Mouse (Mus musculus): Measurements from ENCODE around the gene Mpzl3.
A peak's percentile ranks its signal among the peaks of the same experiment; 100 is the strongest.

Gene Mpzl3

GRCm38 (mm10) chr9:45046973-45047372, 8.0 kb upstream of the Mpzl3 start:
- no peak for DNase-seq

- peak; percentile 42 for DNase-seq
These were observed 6.5 kb upstream of the Mpzl3 start for GRCm38 (mm10) chr9:45048511-45048910.

GRCm38 (mm10) chr9:45049731-45050130, 5.3 kb upstream of the Mpzl3 start:
- no peak for DNase-seq

GRCm38 (mm10) chr9:45050301-45050700, 4.7 kb upstream of the Mpzl3 start:
- DNase-seq = no peak

- DNase-seq = no peak
These were observed 3.4 kb downstream of the Mpzl3 start for GRCm38 (mm10) chr9:45058304-45058940.

- no peak for DNase-seq
These were observed 5.2 kb downstream of the Mpzl3 start for GRCm38 (mm10) chr9:45060151-45060550.

- DNase-seq = no peak
These were observed 7.7 kb downstream of the Mpzl3 start for GRCm38 (mm10) chr9:45062677-45063076.

- DNase-seq = no peak
These were observed 9.4 kb downstream of the Mpzl3 start for GRCm38 (mm10) chr9:45064421-45064820.

GRCm38 (mm10) chr9:45066735-45067134, 11.7 kb downstream of the Mpzl3 start:
- DNase-seq = no peak

GRCm38 (mm10) chr9:45071800-45072199, 16.8 kb downstream of the Mpzl3 start:
- DNase-seq = no peak

GRCm38 (mm10) chr9:45077859-45078258, 22.9 kb downstream of the Mpzl3 start:
- DNase-seq = no peak

- DNase-seq = no peak
These were observed 24.0 kb downstream of the Mpzl3 start, which contains the start of gene Jaml for GRCm38 (mm10) chr9:45079011-45079410. Gene Jaml (plus strand): TSS chr9:45079183.

GRCm38 (mm10) chr9:45083132-45083531, 28.1 kb downstream of the Mpzl3 start:
- no peak for DNase-seq

GRCm38 (mm10) chr9:45084556-45084955, 29.6 kb downstream of the Mpzl3 start:
- peak; percentile 38 for DNase-seq

GRCm38 (mm10) chr9:45085741-45086690, 31.0 kb downstream of the Mpzl3 start:
- peak; percentile 97 for DNase-seq

- DNase-seq = no peak
These were observed 33.1 kb downstream of the Mpzl3 start for GRCm38 (mm10) chr9:45088040-45088439.

- DNase-seq = no peak
These were observed 35.8 kb downstream of the Mpzl3 start for GRCm38 (mm10) chr9:45090811-45091210.

GRCm38 (mm10) chr9:45092641-45093040, 37.7 kb downstream of the Mpzl3 start:
- no peak for DNase-seq

- no peak for DNase-seq
These were observed 40.4 kb downstream of the Mpzl3 start for GRCm38 (mm10) chr9:45095149-45095937.

GRCm38 (mm10) chr9:45097877-45098276, 42.9 kb downstream of the Mpzl3 start:
- no peak for DNase-seq

GRCm38 (mm10) chr9:45098426-45098825, 43.4 kb downstream of the Mpzl3 start:
- no peak for DNase-seq

- DNase-seq = no peak
These were observed 47.5 kb downstream of the Mpzl3 start for GRCm38 (mm10) chr9:45102528-45102927.

All from cerebellum, adult 9-11 months (tissue).